Mouse (Mus musculus) layer of hippocampus, adult 9-10 months (tissue): ENCODE data around the gene Gm9857.

Experiments
- DNase-seq: peaks from one replicate; pipeline ENCODE4 v3.0.0; 2022; ENCODE audit warnings: low spot score

Gm9857 gene

GRCm38 (mm10) chr3:108940001-108940633, at the start of gene Gm9857:
Gm9857 (minus strand) TSS chr3:108940445.
- no peak for DNase-seq

- DNase-seq = no peak
Observed at GRCm38 (mm10) chr3:108987009-108987659, 46.9 kb upstream of the Gm9857 start.

GRCm38 (mm10) chr3:108986534-108986933, 46.3 kb upstream of the Gm9857 start:
- no peak for DNase-seq

GRCm38 (mm10) chr3:108983989-108984388, 43.7 kb upstream of the Gm9857 start:
- DNase-seq = no peak

- DNase-seq = no peak
Observed at GRCm38 (mm10) chr3:108981946-108982345, 41.7 kb upstream of the Gm9857 start.

GRCm38 (mm10) chr3:108977340-108978030, 37.2 kb upstream of the Gm9857 start:
- no peak for DNase-seq

GRCm38 (mm10) chr3:108974920-108975485, 34.8 kb upstream of the Gm9857 start:
- DNase-seq = no peak

- no peak for DNase-seq
Observed at GRCm38 (mm10) chr3:108973980-108974660, 33.9 kb upstream of the Gm9857 start.

- DNase-seq = no peak
Observed at GRCm38 (mm10) chr3:108966051-108966450, 25.8 kb upstream of the Gm9857 start.

GRCm38 (mm10) chr3:108964361-108965044, 24.3 kb upstream of the Gm9857 start:
- no peak for DNase-seq

GRCm38 (mm10) chr3:108963776-108964175, 23.5 kb upstream of the Gm9857 start:
- no peak for DNase-seq

- DNase-seq = no peak
Observed at GRCm38 (mm10) chr3:108963278-108963677, 23.0 kb upstream of the Gm9857 start.

- DNase-seq = no peak
Observed at GRCm38 (mm10) chr3:108961655-108962054, 21.4 kb upstream of the Gm9857 start.

GRCm38 (mm10) chr3:108961226-108961625, 21.0 kb upstream of the Gm9857 start:
- DNase-seq = no peak

GRCm38 (mm10) chr3:108959680-108960295, 19.5 kb upstream of the Gm9857 start:
- DNase-seq = no peak

GRCm38 (mm10) chr3:108957976-108958375, 17.7 kb upstream of the Gm9857 start:
- DNase-seq = no peak

GRCm38 (mm10) chr3:108940996-108941395, 751 bp upstream of the Gm9857 start:
- DNase-seq = no peak

GRCm38 (mm10) chr3:108939573-108939972, 672 bp downstream of the Gm9857 start, which contains the start of gene Henmt1:
Henmt1 (plus strand) TSS chr3:108939873.
- no peak for DNase-seq

- no peak for DNase-seq
Observed at GRCm38 (mm10) chr3:108938691-108939090, 1.6 kb downstream of the Gm9857 start.

- no peak for DNase-seq
Observed at GRCm38 (mm10) chr3:108933557-108933956, 6.7 kb downstream of the Gm9857 start.

GRCm38 (mm10) chr3:108926308-108926707, 13.9 kb downstream of the Gm9857 start:
- no peak for DNase-seq
